Mouse (Mus musculus) intestine, embryonic 14.5 days (tissue): ENCODE results near the gene Olfr56. TPM values are rescaled to one million over a fixed set of nuclear protein-coding genes. Genes with fewer than 3 reads are reported as not detected.

Experiments used
- polyA plus RNA-seq: library from polyadenylated mRNA; unstranded; fragments of >200 nt; fragmentation: Nextera tagmentation; extraction: Ambion mirVana; gene quantifications from 2 replicates; pipeline ENCODE4 v1.2.1, GENCODE M21; 2014

Gene Olfr56
- polyA plus RNA-seq, 1 experiment from 2014 or later = not detected

Other genes with a start within 250 kb of the Olfr56 start
- gene Rack1, start 178.6 kb upstream of the Olfr56 start, polyA plus RNA-seq = 1,049 and 1,145 TPM in 2 replicates
- 5.0 and 6.2 TPM in 2 replicates for gene Trim41, start 161.5 kb upstream of the Olfr56 start, polyA plus RNA-seq
- 1.4 and 1.5 TPM in 2 replicates for gene Trim7, start 152.7 kb upstream of the Olfr56 start, polyA plus RNA-seq
- 3.9 and 4.1 TPM in 2 replicates for gene Gm12184, start 152.2 kb upstream of the Olfr56 start, polyA plus RNA-seq
- gene Irgm1, start 107.2 kb upstream of the Olfr56 start, polyA plus RNA-seq = 14.7 and 16.2 TPM in 2 replicates
- 0.12 and 0.30 TPM in 2 replicates for gene Gm5431, start 76.7 kb upstream of the Olfr56 start, polyA plus RNA-seq
- gene Psme2b, start 32.7 kb upstream of the Olfr56 start, polyA plus RNA-seq = 3.0 and 3.2 TPM in 2 replicates
- 0.58 and 0.62 TPM in 2 replicates for gene 9930111J21Rik1, start 509 bp downstream of the Olfr56 start, polyA plus RNA-seq
- 0.07 TPM in 1 of 2 replicates, not detected in the other for gene Gm12185, start 13.3 kb downstream of the Olfr56 start, polyA plus RNA-seq
- gene Tgtp1, start 15.3 kb downstream of the Olfr56 start, polyA plus RNA-seq = 2.5 and 3.6 TPM in 2 replicates
- 0.45 and 0.50 TPM in 2 replicates for gene 9930111J21Rik2, start 72.4 kb downstream of the Olfr56 start, polyA plus RNA-seq
- gene Tgtp2, start 85.3 kb downstream of the Olfr56 start, polyA plus RNA-seq = 0.27 and 1.2 TPM in 2 replicates
- gene Ifi47, start 97.7 kb downstream of the Olfr56 start, polyA plus RNA-seq = 2.1 and 3.4 TPM in 2 replicates
- gene Olfr1396, start 136.0 kb downstream of the Olfr56 start, polyA plus RNA-seq = not detected in 2 replicates
- gene Olfr1395, start 163.4 kb downstream of the Olfr56 start, polyA plus RNA-seq = not detected in 2 replicates
- gene Olfr1394, start 175.5 kb downstream of the Olfr56 start, polyA plus RNA-seq = not detected in 2 replicates
- 1.8 and 3.0 TPM in 2 replicates for gene Btnl9, start 208.3 kb downstream of the Olfr56 start, polyA plus RNA-seq
- gene Zfp62, start 224.4 kb downstream of the Olfr56 start, polyA plus RNA-seq = 34.5 and 39.6 TPM in 2 replicates